Mouse (Mus musculus): Measurements from ENCODE around the gene Gm49369.

GRCm38 (mm10) chr7:142430160-142430678 lies 47.8 kb upstream of the Gm49369 start:
- TF ChIP-seq ZC3H11A (IDR thresholded peaks at IDR 0.05; ENCODE audit: borderline replicate concordance, low read depth, low read length): no peak
- TF ChIP-seq CHD2 (IDR thresholded peaks at IDR 0.05; ENCODE audit: low read depth, low read length): no peak
- TF ChIP-seq MAFK (IDR thresholded peaks at IDR 0.05; ENCODE audit: insufficient read depth, low read depth, low read length): no peak
- TF ChIP-seq HCFC1 (IDR thresholded peaks at IDR 0.05; ENCODE audit: borderline replicate concordance, insufficient read depth, low read length): no peak
- no peak for TF ChIP-seq ZNF384 (IDR thresholded peaks at IDR 0.05; ENCODE audit: low read depth, low read length)

Data from ES-E14 (cell line).